Mouse (Mus musculus): Measurements from ENCODE around the gene Rpf2. TPM values are rescaled to one million over a fixed set of nuclear protein-coding genes. Genes with fewer than 3 reads are reported as not detected.

Rpf2 gene
- polyA plus RNA-seq, 1 experiment from 2014 or later, result 61.9 TPM

DNA sequence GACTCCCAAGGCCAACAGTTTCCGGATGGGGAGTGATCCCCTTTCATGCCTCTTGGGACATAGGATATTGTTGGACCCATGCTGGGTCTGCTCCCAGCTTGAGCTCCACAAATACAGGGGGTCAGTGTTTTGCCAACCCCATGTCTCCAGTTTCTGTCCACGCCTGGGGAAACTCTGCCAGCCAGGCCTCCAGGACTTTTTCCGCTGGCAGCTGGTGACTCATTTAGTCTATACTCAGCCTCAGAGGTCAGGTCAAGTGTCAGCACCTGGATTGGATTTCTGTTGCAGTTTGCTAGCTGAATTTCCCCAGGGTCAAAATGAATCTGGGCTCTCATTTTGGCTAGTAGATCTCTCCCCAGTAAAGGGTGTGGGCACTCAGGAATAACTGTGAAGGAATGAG lies 58.0 kb downstream of the Rpf2 start:
- Histone ChIP-seq H3K4me2 (no peak overlapping the region), H3K27me3 (replicated peaks) (no peaks in the 10 kb centered on the region), H3K4me3 (no peak overlapping the region), H3K27ac (no peak overlapping the region), H3K36me3 (replicated peaks) (no peaks in the 10 kb centered on the region), H3K9ac (no peak overlapping the region), H3K4me1 (no peaks in the 10 kb centered on the region), H3K9me3 (no peaks in the 10 kb centered on the region)
- ATAC-seq (replicated peaks), result no peak
- WGBS, result 79% methylated on average over 3 of the region's 3 CpGs

DNA sequence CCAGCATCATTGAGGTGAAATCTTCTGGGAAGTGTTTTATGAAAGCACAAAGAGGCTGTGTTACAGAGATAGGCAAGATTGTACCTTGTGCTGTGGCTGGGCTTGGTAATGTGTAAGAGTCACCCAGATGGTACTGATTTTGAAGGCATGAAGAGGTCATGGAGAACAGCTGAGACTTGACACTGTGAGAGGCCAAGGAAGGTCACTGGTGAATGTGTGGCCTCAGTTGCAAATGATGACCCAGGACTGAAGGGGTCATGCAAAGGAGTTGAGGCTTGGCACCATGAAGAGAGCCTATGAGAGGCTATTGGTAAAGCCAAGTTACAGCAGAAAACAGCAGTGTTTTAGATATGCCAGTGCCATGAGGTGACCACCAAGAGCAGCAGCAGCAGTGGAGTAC lies 60.9 kb downstream of the Rpf2 start:
- no peak for ATAC-seq (replicated peaks)
- no peak overlapping the region for H3K4me2 ChIP-seq
- H3K9me3 ChIP-seq, result no peaks in the 10 kb centered on the region
- H3K27me3 ChIP-seq (replicated peaks), result no peaks in the 10 kb centered on the region
- H3K9ac ChIP-seq, result no peak overlapping the region
- H3K36me3 ChIP-seq (replicated peaks), result no peaks in the 10 kb centered on the region
- no peak overlapping the region for H3K27ac ChIP-seq
- H3K4me1 ChIP-seq, result no peaks in the 10 kb centered on the region
- no peak overlapping the region for H3K4me3 ChIP-seq

DNA sequence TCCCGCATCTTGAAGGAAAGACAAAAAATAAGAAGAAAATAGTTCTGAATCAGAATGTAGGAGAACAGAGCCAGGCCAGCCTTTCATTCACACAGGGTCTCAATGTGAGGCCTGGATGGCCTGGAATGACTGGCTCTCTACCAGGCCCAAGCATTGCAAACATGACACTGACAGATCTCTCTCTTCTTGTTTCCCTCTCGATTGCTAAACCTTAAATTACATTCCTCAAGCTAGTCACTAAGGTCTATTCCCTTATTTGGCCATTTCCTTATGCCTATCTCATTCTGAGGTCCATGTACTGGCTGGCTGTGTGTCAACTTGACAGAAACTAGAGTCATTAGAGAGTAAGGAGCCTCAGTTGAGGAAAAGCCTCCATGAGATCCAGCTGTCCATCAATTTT lies 66.8 kb downstream of the Rpf2 start:
- H3K4me1 ChIP-seq, result no peaks in the 10 kb centered on the region
- H3K9ac ChIP-seq, result no peak overlapping the region
- H3K27me3 ChIP-seq (replicated peaks), result no peaks in the 10 kb centered on the region
- 92% methylated on average over 2 of the region's 2 CpGs for WGBS
- ATAC-seq (replicated peaks), result no peak
- no peaks in the 10 kb centered on the region for H3K9me3 ChIP-seq
- no peak overlapping the region for H3K27ac ChIP-seq
- no peak overlapping the region for H3K4me2 ChIP-seq
- no peaks in the 10 kb centered on the region for H3K36me3 ChIP-seq (replicated peaks)
- H3K4me3 ChIP-seq, result no peak overlapping the region

DNA sequence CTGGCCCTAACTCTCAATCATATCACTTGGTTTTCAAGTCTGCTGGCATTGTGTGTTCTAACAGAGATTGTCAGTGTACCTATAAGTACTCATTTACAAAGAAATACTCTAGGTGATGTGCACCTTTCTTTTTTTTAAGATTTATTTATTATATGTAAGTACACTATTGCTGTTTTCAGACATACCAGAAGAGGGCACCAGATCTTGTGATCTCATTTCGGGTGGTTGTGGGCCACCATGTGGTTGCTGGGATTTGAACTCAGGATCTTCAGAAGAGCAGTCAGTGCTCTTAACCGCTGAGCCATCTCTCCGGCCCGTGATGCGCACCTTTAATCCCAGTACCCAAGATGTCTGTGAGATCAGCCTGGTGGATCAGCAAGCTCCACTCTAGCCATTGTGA lies 67.7 kb downstream of the Rpf2 start:
- Histone ChIP-seq H3K4me3 (no peak overlapping the region), H3K4me2 (no peak overlapping the region), H3K27ac (no peak overlapping the region), H3K9ac (no peak overlapping the region), H3K27me3 (replicated peaks) (no peaks in the 10 kb centered on the region), H3K36me3 (replicated peaks) (no peaks in the 10 kb centered on the region), H3K4me1 (no peaks in the 10 kb centered on the region), H3K9me3 (no peaks in the 10 kb centered on the region)
- ATAC-seq (replicated peaks), result no peak
- 93% methylated on average over 5 of the region's 5 CpGs for WGBS

GRCm38 (mm10) chr10:40177323-40177962 lies 69.4 kb downstream of the Rpf2 start:
- 57% methylated on average over 6 of the region's 6 CpGs for WGBS
- Histone ChIP-seq H3K36me3 (replicated peaks) (no peaks in the 10 kb centered on the region), H3K4me3 (no peak overlapping the region), H3K4me1 (no peaks in the 10 kb centered on the region), H3K4me2 (no peak overlapping the region), H3K9me3 (no peaks in the 10 kb centered on the region), H3K27me3 (replicated peaks) (no peaks in the 10 kb centered on the region), H3K9ac (no peak overlapping the region), H3K27ac (no peak overlapping the region)
- no peak for ATAC-seq (replicated peaks)

Other genes starting within 250 kb of the Rpf2 start
- 0.26 and 0.54 TPM in 2 replicates for gene Mfsd4b1, start 221.8 kb downstream of the Rpf2 start, polyA plus RNA-seq (2015; fragmentation: Nextera tagmentation; extraction: Ambion mirVana)
- 3.6 and 4.1 TPM in 2 replicates for gene Slc16a10, start 104.8 kb downstream of the Rpf2 start, polyA plus RNA-seq (2015; fragmentation: Nextera tagmentation; extraction: Ambion mirVana)
- gene Gtf3c6, start 11.1 kb upstream of the Rpf2 start, polyA plus RNA-seq (2015; fragmentation: Nextera tagmentation; extraction: Ambion mirVana), result 78.8 and 80.0 TPM in 2 replicates
- 37.1 and 42.1 TPM in 2 replicates for gene Amd1, start 55.1 kb upstream of the Rpf2 start, polyA plus RNA-seq (2015; fragmentation: Nextera tagmentation; extraction: Ambion mirVana)
- gene Cdk19, start 92.5 kb upstream of the Rpf2 start, polyA plus RNA-seq (2015; fragmentation: Nextera tagmentation; extraction: Ambion mirVana), result 8.6 and 10.1 TPM in 2 replicates